Mouse (Mus musculus) thymus, postnatal 4 days (tissue): ENCODE data around the gene Lrrc32.

Experiments used
- DNase-seq: peaks from one replicate; pipeline ENCODE4 v3.0.0; 2021

Lrrc32 gene

DNA sequence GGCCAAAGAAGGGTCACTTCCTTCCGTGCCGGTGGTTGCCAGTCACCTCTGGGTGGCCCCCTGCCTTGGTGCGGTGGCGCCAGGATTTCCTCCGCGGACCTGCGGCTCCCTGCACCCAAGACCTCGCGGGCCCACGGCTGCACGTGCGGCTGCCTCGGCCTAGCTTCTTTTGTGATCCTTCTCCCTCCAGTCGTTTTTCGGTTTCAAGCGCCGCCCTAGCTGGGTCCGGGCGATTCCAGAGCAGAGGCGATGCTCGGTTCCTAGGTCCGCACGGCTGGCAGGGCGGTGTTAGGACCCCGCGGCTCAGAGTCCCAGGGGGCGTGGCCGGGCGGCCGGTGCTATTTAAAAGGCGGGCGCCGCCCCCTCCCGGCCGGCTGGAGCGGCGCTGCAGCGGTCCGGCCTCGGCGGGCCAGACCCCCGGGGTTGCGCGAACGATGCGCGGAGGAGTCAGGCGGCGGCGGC, 571 bp downstream of the Lrrc32 start:
- peak; percentile 87 for DNase-seq

DNA sequence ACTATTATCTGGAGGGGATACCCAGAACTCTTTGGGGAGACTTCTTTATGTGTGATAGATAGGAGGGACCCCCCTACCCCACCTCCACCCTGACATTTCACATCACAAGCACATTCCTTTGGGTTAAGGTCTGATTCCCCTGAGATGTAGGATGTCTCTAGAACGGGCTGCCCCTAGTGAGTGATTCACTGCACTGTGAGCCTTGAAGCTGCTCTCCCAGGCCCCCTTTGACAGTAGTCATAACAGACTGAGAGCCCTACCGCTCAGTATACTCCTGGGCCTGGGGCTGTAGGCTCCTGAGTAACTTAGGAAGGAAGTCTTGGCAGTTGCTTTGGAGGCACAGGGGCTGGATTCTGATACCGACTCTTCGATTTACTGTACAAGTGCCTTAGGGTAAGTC, 1.2 kb downstream of the Lrrc32 start:
- DNase-seq = peak; percentile 40

DNA sequence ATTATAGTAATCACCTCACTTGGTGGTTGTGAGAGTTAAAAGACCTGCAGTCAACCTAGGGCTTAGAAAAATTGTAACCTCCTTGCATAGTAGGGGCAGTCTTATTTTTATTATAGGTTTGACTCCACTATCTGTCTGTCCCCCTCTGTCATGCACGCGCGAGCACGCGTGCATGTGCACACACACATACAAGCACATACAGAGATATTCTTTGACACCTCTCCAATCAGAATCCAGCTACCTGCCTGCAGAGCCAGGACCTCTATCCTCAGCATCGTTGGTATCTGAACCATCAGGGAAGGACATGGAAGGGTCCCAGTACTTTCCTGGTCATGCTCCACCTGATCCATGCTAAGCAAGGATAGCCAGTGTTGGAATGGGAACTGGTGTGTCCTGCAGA, 1.8 kb downstream of the Lrrc32 start:
- DNase-seq = no peak

DNA sequence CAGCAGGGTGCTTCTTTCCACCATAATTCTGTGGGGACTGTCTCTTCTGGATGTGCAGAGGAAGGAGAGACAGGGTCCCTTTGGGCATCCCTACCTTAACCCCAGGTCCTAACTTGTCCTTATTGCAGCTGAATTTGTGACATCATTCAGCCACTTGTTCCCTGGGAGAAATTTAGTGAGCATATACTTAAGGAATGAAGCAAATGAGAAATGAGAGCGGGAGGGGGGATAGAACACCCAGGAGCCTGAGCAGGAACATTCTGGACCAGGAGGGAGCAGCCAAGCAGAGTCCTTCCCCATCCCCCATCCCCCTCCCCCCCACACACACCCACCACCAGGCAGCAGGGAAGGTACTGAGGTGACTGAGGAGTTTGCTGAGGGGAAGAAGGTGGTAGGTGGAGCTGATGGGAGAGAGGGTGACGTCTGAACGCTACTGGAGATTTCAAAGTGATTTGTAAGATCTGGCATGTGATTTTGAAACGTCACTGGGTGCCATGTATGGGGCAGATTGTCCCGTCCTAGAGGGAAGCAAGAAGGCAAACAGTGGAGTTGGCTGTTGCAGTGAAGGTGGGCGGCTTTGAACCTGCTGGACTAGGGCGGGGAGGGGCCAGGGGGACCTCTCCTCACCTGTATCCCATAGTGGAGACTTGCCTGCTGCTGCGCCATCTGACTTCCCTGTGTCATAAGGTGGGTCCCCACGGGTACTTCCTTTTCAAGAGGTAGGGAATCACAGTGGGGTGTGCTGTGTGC, 2.5 kb downstream of the Lrrc32 start:
- DNase-seq = peak; percentile 18

DNA sequence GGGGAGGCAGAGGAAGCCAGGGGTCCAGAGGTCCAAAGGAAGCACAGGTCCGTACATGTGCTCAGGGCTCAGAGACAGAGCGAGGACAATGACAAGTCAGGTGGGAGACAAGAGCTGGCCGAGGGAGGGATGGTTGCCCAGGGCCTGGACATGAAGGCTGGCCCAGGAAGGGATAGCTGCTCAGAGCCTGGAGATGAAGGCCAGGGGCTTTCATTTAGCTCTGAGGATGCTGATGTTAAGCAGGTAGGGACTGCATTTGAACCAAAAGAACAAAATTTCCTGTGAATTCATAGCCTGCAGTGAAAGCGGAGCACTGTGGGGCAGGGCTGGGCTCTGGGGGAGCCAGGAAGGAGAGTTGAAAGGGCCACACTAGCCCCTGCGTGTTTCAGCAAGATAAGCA, 3.2 kb downstream of the Lrrc32 start:
- no peak for DNase-seq

DNA sequence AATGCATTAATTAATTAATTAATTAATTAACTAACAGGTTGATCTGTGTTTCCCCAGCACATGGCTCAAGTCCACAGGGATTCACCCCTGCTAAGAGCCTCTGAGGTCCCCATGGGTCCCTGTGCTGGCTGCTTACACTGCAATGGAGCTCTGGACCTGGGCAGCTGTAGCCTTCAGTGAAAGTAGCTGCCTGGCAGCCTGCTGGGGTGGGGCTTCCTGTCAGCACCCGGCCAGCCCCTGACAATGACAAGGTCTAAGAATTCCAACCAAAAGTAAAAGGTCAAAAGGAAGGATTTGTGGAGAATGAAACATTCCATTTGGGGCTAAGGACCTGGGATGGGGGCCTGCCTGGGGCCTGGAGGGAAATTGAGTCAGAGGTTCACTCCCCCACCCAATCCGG, 4.2 kb downstream of the Lrrc32 start:
- DNase-seq = peak; percentile 24

DNA sequence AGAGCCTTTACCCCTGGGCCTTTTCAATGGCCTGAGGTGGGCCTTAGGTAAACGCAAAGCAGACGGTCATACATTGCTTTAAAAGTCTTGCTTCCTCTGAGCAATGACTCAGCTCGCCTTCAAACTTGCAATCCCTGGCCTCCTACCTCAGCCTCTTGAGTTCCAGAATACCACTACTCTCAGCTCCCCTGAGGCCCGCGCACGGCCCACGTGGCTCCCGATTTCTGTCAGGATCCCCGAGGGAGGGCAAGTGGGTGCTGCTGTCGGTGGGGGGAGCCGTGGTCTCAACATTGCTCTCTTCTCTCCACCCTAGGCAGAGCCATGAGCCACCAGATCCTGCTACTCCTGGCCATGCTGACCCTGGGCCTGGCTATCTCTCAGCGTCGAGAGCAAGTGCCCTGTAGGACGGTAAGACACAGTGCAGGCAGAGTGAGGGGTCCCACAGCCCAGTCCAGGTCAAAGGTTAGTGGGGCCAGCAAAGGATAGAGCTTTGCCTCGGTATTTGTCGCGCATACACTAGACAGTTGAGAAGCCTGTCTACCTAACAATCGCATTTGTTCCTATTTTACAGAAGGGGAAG, 4.9 kb downstream of the Lrrc32 start:
- DNase-seq = peak; percentile 46

DNA sequence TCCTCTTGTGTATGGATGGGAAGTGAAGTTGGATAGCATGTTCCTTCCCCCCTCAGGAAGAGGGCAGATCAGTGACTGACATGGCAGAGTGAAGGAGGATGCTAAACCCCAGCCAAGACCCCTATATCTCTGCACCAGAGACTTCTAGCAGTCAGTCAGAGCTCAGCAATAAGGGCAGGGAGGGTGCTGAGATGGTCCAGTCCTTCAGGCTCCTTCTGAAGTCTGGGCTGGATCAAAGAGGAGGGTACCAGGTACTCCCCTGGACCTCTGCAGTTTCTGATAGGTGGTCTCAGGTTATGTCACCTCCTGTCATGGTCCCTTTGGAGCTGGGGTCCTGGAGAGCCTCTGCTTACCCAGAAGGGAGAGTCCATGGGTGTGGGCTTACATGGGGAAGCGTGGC, 6.5 kb downstream of the Lrrc32 start:
- DNase-seq = no peak

DNA sequence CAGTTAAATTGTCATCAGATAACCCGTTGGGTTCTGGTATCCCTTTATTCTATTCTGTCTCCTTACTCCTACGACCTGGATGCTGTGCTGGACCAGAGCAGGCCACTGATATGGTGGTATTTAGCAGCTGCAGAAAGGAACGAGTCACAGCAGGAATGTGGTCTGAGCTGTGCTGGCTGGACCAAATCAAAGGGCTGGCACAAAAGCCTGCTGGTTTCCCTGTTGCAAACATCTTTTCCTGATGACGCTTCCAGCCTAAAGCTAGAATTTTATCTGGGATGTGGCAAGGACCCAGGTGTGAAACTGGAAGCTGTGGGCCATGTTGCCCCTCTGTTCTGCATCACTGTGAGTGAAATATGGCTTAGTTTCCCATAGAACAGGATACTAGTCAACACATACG, 8.4 kb downstream of the Lrrc32 start:
- no peak for DNase-seq

DNA sequence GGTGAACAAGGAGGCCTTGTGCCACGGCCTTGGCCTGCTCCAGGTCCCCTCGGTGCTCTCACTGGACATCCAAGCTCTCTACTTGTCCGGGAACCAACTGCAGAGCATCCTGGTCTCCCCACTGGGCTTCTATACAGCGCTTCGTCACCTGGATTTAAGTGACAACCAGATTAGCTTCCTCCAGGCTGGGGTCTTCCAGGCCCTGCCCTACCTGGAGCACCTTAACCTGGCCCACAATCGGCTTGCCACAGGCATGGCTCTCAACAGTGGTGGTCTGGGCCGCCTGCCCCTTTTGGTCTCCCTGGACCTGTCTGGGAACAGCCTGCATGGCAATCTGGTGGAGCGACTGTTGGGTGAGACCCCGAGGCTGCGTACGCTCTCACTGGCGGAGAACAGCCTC, 9.0 kb downstream of the Lrrc32 start:
- DNase-seq = no peak

DNA sequence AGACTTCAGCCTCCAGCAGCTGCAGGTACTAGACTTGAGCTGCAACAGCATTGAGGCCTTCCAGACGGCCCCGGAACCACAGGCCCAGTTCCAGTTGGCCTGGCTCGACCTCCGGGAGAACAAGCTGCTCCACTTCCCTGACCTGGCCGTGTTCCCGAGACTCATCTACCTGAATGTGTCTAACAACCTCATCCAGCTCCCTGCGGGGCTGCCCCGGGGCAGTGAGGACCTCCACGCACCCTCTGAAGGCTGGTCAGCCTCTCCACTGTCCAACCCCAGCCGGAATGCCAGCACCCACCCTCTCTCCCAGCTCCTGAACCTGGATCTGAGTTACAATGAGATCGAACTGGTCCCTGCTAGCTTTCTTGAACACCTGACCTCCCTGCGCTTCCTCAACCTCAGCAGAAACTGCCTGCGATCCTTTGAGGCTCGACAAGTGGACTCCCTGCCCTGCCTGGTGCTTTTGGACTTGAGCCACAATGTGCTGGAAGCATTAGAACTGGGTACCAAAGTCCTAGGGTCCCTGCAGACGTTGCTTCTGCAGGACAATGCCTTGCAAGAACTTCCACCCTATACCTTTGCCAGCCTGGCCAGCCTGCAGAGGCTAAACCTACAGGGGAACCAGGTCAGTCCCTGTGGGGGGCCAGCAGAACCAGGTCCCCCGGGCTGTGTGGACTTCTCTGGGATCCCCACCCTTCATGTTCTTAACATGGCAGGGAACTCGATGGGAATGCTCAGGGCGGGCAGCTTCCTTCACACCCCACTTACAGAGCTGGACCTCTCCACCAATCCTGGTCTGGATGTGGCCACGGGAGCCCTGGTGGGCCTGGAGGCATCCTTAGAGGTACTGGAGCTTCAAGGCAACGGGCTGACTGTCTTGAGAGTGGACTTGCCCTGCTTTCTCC, 9.8 kb downstream of the Lrrc32 start:
- no peak for DNase-seq

DNA sequence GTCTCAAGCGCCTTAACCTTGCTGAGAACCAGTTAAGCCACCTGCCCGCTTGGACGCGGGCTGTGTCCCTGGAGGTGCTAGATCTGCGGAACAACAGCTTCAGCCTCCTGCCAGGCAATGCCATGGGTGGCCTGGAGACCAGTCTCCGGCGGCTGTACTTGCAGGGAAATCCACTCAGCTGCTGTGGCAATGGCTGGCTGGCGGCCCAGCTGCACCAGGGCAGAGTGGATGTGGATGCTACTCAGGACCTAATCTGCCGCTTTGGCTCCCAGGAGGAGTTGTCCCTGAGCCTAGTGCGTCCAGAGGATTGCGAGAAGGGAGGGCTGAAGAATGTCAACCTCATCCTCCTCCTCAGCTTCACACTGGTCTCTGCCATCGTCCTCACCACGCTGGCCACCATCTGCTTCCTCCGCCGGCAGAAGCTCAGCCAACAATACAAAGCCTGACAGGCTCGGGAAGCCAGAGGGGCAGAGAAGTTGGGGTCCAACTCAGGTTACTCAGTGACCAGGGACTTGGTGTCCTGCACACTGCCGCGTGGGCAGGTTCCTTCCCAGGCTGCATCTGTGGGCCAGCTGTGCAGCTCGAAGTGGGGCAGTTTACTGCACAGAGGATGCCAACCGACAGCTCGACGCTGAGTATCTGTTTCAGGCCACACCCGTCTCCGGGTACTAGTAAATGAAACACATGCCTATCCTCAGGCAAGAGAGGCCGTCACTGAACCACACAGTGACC, 10.6 kb downstream of the Lrrc32 start:
- DNase-seq = no peak

DNA sequence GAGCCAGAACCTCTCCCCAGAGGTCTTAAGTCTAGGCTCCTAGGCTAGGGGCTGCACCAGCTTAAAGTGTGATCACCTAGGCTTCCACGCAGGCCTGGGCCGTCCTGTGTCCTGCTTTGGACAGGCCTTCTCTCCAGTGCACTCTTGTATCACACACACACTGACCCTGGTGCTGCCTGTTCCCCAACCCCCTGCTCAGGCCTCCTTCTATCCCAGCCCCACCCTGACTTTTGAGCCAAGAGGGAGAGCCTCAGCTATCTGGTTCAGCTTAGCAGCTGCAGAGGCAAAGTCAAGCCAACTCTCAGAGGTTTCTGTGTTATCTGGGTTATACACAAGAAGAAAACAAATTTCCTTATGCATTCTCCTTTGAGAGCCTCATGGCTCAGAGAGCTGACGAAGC, 11.4 kb downstream of the Lrrc32 start:
- no peak for DNase-seq

DNA sequence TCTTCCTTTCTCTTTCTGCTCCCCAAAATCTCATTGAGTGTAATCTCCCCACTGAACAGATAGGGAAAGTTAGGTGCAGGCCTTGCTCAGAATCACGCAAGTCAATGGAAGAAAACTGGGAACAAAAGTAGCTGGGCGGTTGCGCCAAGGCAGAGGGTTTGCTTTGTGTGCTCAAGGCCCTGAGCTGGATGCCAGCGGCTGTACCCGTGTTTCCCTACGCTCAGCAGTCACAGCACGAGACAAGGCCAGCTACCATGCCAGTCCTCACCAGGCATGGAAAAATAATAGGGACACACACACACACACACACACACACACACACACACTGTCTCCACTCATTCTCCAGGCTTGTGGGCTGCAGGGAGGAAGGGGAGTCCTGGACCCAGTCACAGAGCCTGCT, 12.0 kb downstream of the Lrrc32 start:
- no peak for DNase-seq

DNA sequence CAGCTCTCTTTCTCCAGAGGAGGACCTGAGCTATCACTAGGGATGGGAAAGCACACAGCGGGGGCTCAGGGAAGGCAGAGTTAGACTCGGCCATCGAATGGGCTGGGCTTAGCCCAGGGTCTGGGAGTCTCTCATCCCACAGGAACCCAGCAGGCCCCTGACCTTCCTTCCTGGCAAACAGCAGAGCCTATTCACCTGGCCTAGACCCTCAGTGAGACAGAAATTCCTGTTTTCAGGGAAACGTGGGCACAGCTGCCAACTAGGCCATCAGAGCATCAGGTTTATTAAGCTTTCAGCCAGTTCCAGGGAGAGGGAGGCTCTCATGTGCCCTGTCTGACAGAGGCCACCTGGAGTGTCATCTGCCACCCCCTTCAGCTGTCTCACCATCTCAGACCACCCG, 13.8 kb downstream of the Lrrc32 start:
- peak; percentile 13 for DNase-seq

DNA sequence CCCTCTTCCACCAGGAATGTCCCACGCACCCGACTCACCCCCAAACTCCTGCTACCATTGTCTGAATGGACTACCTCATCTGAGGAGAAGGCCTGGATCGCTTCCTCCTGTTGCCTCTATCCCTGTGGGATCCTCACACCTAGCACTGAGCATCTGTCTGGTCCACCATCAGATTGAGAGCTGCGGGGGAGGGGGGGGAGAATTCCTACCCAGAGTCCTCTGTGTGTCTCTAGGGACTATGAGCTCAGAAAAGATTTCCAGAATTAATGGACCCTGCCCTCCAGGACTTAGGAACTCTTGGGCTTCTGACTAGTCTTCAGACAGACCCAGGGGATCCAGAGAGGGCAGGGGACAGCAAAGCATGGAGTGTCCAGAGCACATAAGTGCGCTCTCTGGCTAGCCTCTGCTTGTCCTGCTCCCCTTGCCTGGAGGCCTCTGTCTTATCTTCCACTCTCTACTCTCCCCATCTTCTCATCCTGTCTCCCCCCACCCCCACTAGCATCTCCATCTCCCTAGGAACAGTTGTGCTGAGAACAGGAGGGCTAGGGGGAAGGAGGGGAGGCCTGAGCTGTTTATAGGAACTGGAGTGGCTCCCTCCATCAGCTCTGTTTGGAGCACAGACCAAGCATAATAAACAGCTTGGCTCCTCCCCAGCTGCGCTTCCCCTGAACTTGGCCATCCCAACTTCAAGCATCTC, 15.0 kb downstream of the Lrrc32 start:
- DNase-seq = peak; percentile 24

DNA sequence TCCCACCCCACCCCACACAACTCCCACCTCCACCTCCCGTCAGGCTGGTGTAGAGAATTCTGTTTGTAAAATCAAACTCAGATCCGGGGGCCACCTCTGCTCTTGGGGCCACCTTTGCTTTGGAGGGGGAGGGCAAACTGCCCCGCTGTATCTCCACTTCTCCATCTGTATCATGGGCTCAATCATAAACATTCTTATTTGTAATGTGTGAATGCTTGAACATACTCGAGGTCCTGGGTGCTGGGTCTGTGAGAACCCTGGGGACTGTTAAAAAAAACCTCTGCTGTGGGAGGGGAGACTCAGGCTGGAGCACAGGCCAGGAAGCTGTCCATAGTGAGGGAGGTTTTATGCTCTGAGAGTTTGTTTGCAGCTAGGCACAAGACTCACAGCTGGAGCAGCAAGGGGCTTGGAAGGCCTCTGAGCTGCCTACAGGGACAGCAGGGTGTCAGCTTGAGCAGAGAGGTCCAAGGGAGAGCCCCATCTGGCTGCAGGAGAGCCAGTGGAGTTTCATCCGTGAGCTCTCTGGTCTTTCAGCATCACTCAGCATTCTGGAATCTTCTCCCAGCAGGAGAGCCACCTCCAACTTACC, 15.7 kb downstream of the Lrrc32 start:
- peak; percentile 19 for DNase-seq

DNA sequence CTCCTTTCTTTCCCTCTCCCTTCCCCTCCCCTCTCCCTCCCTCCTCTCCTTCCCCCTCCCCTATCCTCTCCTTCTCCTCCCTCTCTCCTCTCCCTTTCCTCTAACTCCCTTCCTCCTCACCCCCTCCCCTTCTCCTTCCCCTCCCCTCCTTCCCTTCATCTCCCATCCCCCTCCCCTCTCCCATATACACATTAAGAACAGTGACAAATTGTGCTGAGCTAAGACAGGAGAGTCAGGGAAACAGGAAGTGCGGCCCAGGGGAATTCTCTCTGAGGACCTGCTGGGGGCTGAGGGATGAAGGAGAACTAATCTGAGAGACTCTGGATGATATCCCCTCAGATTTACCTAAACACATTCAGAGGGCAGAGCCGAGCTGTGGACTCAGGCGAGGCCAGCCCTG, 16.6 kb downstream of the Lrrc32 start:
- DNase-seq = no peak

DNA sequence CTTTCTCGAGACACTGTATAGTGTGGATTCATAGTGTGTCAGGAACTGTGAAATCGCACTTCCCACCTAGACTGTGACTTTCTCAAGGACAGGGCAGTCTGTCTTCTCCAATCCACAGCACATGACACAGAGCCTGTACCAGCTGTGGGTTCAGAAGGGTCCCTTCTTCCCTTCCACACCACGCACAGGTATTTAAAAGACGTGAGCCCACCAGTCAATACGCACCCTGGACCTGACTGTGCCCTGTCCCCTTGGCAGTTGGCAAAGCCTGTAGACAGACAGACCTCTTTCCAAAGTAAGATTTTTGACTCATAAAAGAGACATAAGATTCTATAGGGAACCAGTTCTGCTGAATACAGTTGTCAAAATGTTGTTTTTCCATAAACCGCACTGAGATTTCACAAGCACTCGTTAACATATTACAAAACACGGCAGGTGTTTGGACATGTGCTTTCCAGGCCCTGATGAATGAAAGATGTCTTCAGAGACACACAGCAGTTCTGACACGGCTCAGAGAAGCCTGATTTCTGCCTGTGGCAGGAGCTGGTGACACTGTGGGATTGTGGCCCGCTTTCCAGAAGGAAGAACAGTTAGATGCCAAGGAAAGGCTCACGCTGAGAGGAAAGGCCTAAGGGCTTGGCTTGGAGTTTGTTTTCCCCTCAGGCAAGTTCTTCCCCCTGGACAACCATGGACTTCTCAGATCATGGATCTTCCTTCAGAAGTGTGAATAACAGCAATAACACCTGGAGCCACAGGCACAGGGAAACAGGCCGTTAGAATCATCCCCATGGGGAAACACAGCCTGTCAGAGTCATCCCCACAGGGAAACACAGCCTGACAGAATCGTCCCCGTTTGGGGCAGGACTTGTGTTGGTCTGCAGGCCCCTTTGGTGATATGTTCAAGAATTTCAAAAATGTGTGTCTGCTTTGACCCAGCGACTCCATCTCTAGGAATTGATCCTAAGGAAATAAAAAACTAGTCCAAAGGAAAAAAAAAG, 22.2 kb downstream of the Lrrc32 start:
- no peak for DNase-seq

DNA sequence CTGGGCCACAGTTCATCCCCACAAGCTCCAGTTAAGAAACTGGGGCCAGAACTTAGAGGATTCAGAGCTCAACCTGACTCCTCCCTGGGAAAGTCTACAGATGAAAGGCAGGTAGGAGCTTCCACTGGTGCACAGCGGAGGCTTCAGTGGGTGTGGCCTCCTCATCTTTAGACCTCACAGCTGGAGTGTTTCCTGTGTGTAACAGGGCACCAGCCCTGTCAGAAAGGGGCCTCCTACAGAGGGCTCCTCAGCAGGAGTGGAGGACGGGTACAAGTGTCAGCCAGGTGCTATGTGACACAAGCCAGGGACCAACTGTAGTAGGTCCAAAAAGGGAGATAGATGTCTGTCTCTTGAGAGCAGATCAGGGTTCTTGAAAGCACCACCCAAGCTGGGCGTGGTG, 24.2 kb downstream of the Lrrc32 start:
- peak; percentile 74 for DNase-seq

DNA sequence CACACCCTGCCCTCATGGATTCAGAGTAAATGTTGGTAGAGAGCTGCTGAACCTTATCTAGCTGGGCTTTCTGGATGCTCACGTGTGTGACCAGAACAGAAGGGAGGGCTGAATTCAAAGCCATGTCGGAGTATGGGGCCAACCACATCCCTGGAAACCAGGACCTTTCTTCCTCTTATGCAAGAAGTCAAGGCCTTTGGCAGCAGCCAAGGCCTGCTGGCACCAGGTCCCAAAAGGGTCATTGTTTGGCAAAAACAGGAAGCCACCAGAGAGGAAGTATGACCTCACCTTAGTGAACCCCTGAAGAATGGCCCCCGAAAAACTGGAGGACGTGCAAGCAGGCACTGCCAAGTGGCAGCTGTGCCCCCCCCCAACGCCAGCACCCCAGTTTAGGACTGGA, 33.5 kb downstream of the Lrrc32 start:
- peak; percentile 54 for DNase-seq
